Mouse (Mus musculus): Measurements from ENCODE around the gene Eme2.
A peak's percentile ranks its signal among the peaks of the same experiment; 100 is the strongest.

The Eme2 gene

DNA sequence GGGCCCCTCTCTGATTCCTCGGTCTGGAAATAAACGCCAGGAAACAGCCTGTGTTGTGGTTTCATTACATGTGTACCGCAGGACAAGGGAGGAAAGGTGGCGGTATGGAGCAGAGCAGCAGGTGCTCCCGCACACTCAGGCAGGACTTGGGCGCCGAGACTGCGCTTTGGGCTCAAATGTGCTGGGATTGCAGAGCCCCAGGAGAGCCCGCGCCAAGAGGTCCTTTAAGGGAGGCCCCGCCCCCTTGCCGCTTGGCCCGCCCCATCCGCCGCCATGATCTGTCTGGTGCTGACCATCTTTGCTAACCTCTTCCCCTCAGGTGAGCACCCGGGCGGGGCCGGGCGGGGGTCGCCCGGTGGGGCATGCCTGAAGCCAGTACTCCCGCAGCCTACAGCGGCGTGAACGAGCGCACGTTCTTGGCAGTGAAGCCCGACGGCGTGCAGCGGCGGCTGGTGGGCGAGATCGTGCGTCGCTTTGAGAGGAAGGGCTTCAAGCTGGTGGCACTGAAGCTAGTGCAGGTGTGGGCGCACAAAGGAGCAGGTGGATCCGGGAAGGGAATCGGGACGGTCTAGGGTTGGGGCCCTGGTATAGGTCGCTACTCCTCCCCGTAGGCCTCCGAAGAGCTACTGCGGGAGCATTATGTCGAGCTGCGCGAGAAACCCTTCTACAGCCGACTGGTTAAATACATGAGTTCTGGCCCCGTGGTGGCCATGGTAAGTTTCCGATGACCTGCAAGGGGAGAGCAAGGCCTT, 1.5 kb upstream of the Eme2 start, which contains the start of gene Nme3:
Nme3 (plus strand) TSS at position 260 of the 752 bp plus-strand sequence.
- peak; percentile 74 to 84 for DNase-seq

DNA sequence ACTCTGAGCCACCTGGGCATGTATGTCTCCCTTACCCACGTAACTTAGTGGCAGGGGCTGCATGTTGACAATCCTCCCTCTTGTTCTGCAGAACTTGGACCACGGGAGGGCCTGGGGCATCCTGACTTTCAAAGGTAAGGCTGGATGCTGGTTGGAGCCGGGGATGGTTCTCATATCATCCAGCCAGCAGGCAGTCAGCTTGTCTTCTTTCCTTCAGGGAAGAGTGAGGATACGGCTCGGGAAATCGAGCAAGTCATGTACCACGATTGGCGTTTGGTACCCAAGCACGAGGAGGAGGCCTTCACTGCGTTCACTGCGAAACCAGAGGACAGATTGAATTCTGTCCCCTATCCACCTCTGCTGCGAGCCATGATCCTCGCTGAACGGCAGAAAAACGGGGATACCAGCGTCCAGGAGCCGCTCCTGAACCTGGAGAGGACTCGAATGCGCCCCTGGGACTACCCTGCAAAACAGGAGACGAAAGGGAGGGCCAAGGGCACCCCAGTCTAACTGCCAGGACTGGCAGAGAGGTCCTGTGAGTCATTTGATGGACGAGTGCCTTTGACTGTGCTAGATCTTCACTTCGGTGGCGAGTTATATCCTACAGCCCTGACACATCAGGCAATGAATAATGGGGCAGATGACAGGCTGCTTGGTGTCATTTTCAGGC, 819 bp upstream of the Eme2 start:
- no peak for DNase-seq

DNA sequence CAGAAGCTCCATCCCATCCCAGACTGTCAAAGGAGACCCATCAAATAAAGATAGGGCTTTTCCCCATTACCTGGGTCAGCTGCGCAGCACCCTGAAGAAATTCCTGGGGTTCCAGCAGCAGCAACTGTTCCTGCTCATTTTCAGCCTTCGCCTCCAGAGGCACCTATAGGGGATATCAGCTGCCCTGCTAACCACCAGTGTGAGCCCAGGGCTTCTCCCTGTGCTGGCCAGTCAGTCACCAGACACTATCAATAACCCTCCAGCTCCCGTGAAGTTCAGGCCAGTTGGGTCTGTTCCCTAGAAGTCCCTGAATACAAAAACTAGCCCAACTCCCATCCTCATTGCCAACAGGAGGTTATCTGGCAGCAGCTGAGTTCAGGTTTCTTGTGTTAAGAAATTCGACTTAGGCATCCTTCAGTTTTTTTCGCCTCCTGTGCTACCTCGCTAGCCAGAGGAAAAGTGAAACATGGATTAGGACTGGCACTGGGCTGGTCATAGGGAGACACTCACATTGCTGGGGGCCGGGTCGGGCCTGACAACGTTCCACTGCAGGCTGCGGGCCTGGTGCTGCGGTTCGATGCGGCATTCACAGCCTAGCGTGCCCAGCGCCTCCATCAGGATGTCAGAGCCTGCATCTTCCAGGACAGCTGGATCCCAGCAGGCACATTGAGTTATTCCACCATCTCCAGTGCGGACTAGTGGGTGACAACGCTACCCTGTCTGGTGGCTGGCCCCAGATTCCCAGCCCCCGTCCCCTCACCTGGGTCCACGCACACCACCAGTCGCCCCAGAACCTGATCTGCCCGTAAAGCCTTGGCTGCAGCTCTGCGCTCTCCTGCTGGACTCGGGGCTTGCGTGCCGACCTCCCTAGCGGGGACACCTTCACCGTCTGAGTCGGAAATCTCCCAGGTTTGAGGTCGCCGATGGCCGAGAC, 559 bp downstream of the Eme2 start:
- no peak for DNase-seq

GRCm38 (mm10) chr17:24893276-24893675, 1.6 kb downstream of the Eme2 start:
- DNase-seq: no peak

GRCm38 (mm10) chr17:24892785-24893184, 2.1 kb downstream of the Eme2 start:
- no peak for DNase-seq

- no peak for DNase-seq
Observed at GRCm38 (mm10) chr17:24891321-24891720, 3.6 kb downstream of the Eme2 start.

DNA sequence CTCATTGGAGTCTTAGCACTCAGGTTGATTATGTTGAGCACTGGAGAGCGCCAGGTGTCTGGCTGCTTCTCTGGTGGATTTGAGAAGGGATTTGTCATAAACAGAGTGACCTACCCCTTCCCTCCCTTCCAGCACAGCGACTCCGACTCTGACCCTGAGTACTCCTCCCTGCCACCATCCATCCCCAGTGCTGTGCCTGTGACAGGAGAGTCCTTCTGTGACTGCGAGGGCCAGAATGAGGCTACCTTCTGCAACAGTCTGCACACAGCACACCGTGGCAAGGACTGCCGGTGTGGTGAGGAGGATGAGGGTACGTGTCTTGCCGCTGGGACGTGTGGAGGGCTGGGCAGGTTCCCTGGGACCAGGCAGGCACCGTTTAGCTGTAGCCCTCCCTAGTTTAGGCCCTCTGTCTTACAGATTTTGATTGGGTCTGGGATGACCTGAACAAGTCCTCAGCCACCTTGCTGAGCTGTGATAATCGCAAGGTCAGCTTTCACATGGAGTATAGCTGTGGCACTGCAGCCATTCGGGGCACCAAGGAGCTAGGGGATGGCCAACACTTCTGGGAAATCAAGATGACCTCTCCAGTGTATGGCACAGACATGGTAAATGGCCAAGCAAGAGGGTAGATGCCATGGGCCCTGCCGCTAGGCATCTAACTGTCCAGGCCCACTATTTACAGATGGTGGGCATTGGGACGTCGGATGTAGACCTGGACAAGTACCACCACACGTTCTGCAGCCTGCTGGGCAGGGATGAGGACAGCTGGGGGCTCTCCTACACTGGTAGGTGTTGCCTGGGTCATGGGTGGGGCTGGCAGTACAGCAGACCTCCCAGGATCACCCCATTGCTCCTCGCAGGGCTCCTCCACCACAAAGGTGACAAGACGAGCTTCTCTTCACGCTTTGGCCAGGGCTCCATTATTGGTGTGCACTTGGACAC, 4.5 kb downstream of the Eme2 start:
- no peak for DNase-seq

GRCm38 (mm10) chr17:24888862-24889261, 6.0 kb downstream of the Eme2 start:
- no peak for DNase-seq

DNA sequence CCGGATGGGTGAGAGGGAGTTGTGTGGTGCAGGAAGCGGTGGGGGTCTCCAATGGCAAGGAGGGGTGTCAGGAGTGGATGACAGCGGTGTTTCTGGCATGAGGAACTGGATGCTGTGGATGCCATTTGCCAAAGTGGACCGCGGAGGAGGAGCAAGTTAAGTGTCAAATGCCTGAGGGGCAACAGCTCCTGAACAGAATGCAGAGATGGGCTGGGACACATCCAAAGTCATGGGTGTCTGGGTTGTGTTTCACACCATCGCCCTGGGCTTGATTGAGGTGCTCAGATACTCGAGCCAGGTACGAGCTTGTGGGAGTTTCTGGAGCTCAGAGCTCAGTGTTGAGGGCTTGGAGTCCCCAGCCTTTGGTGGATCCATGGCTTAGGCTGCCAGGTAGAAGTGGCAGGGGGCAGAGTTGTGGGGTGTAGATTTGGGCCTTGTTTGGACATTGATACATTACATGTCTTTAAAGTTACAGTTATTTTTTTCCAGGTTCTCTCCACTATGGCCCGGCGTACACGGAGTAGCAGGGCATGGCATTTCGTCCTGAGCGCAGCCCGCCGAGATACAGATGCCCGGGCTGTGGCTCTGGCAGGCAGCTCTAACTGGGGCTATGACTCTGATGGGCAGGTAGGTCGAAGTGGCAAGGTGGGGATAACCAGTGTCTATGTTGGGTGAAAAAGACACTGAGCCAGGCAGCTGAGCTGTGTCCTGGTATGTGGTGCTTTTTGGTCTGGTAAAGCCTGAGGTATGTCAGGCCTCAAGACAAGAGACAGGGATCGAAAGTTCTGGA, 7.4 kb downstream of the Eme2 start:
- DNase-seq: no peak

DNA sequence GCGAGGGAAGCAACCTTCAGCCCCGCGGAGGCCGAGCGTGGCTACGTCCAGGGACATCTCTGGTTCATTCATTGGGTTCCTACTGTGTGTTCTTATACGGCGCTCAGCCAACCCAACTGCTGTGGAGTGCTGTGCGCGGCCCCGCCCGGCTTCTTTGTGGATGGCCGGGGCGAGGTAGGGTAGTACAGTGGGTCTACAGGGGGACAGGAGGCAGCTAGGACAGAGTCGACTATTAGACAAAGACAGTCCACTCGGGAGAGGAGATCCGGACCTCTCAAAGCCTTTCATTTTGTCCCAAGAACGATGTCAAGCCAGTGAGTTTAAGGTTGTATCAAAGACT, 8.0 kb downstream of the Eme2 start:
- DNase-seq: no peak

DNA sequence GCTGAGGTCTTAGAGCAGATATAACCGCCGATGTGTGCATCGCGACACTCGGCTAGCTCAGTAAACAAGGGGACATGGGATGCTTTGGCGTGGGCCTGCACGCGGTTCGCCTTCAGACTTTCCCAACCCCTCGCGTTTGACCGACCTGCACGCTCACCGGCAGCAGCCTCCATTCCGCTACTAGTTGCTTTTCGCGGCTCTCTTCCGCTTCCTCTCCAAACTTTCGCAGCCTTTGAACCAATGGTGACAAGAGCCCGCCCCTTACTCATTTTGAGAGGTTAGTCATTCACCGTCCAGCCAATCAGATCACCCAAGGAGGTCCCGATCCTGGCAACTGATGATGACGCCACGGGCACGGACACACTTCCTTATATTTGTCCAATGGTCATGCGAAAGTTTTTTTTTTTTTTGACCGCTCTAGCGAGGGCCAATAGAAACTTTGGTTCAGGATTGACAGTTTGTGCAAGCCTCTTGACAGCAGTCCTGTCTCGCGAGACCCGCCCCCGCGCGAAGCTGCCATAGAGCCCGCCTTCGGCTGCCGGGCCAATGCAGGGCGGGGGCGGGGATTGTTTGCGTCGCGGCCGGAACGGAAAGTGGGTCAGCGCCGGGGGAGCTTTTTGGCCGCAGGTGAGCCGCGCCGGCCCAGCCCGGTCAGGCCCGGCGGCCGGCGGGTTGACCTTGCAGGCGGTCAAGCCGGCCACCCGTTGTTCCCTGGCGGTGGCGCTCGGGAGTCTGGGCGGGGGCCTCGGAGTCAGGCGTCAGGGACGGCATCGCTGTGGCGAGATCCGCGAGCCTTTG, 8.6 kb downstream of the Eme2 start, which contains the start of the genes Nubp2 and Spsb3:
Nubp2 (minus strand) TSS at position 216 of the 798 bp plus-strand sequence.
Spsb3 (plus strand) TSS at position 510 of the 798 bp plus-strand sequence.
- peak; percentile 99 for DNase-seq

DNA sequence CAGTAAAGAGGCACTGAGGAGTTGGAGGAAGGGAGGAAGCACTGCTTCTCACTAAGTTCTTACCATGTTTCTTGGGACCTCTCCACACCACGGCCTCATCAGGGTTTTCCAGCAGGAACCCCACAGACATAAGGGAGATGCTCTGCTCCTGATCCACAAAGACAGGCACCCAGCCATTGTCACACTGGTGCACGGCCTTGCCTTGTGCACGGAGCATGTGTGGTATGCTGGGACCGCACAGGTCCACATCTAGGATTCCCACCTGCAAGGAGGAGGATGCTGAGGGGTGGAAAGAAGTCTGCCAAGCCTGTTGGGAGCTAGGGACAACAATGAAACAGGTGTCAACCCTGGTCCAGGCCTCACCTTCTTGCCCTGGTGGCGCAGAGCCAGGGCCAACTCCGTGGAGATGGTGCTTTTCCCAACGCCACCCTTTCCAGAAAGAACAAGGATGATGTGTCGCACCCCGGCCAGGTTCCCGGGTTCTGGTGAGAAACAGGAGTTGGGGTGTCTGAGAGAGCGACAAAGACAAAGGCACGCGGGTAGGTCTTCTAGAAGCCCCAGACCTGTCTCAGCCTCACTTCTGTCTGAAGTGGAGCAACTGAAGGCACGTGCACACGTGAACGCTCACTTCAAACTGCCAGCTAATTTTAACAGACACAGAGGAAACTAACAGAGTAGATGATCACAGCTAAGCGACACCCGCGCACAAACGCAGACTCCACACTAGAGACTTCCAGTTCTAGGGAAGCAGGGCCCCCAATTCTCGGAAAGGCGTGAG, 9.3 kb downstream of the Eme2 start:
- DNase-seq: no peak

DNA sequence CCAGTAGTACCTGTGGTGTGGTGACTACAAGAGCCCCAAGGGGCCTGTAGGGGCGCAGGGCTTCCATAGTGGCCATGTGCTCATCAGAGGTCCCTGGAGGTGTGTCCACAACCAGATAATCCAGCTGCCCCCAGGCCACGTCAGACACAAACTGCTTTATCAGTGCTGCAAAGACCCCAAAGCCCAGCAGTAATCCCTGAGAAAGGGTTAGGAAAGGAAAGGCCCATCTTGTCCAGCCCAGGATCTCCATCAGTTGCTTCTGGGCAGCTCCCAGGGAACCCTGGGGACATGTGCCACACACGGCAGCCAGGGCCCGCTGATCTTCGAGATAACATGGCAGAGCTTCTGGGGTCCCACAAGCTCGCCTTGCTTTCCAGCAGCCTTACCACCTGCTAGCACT, 10.5 kb downstream of the Eme2 start:
- no peak for DNase-seq

DNA sequence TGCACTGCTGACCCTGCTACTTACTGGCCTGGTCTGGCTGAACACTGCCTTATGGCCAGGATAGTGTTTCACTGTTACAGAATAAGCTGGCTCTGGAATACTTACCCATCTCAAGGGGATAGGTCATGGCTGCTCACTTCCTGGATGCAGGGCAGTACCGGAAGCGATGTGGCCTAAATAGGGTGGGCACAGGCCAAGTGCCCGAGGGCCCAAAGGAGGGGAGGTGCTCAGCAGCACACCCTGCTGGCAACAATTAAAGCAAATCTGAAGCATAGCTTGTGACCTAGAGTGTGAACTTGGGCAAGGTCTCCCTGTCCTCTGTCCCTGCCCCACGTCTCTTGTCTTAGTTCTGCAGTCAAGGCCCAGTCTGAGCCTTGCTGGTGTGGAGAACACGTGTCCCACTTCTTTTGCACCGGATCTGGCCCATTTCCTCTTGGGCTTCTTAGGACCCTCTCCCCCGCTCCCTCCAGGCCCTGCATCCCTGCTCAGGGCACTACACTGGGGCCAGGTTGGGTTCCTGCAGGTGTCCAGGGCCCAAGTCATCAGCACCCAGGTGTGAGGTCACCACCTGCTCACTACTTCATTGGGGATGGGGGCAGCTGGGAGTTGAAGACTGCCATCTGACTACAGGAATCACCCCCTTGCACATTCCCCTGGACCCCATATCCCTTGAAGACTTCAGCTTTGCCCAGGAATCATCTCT, 13.0 kb downstream of the Eme2 start:
- DNase-seq: peak in 1 of 2 experiments; percentile 64

DNA sequence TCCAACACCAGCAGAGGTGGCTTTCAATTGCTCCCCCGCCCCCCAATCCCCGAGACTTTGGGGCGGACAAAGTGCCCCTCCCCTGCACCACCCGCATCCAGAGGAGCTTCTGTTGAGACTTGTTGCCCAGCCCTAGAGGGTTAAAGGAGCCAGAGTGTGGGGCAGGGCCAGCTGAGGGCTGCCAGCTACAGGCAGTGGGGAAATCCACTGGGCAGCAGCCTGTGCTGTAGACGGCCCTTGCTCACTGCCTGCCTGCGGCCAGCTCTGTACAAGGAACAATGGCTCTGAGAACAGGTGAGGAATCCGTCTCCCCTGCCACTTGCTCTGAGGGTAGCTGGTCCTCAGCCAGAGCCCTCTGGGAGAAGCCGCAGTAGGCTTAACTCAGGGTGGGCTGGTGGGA, 16.4 kb downstream of the Eme2 start:
- DNase-seq: peak in 1 of 2 experiments; percentile 39

DNA sequence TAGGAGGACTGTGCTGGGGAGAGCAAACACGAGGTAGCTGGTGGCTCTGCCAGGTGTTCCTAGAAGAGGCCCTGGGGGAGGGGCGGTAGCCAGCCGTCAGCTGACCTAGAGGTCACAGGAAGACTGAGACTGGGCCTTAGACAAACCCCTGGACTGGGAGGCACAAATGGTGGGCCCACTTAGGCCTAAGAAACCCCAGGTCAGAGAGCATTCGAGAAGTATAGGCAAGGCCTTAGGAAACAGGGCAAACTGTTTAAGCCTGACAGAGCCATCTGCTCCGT, 16.8 kb downstream of the Eme2 start:
- DNase-seq: peak; percentile 93

GRCm38 (mm10) chr17:24877336-24878116, 17.4 kb downstream of the Eme2 start:
- DNase-seq: peak; percentile 73

GRCm38 (mm10) chr17:24874989-24875388, 19.9 kb downstream of the Eme2 start:
- peak in 1 of 2 experiments; percentile 25 for DNase-seq
